Mouse (Mus musculus): Measurements from ENCODE around the gene Tmem132c. TPM values are rescaled to one million over a fixed set of nuclear protein-coding genes. Genes with fewer than 3 reads are reported as not detected.

Tmem132c gene
- polyA plus RNA-seq, 1 experiment from 2014 or later = 3.5 TPM

DNA sequence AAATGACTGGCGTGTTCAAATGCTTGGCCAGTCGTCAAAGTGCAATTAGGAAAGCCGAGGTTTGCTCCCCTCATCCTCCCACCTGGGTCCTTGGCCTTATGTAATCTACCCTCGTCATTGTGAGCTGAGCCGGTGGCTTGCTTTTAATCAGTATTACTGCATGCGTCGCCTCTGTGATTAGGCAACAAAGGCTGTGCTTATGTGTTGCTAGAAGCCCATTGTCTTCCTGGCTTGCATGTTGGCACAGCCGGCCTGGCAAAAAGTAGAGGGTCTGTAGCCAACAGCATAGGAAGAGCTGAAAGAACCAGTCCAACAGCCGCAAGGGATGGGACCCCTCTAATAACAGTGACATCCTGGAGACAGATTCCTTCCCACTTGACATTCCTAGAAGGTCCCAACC lies 239.3 kb downstream of the Tmem132c start:
- 70% methylated on average over 9 of the region's 9 CpGs for WGBS (ENCODE audit: insufficient replicate concordance)

GRCm38 (mm10) chr5:127481416-127481815 lies 239.8 kb downstream of the Tmem132c start:
- Histone ChIP-seq H3K4me2 (no peak overlapping the region), H3K27me3 (ENCODE audit: control insufficient read depth, insufficient read depth, low read length) (no peaks in the 10 kb centered on the region), H3K4me3 (ENCODE audit: low read depth, low read length) (no peak overlapping the region), H3K27ac (ENCODE audit: low read depth, low read length) (no peak overlapping the region), H3K4me1 (ENCODE audit: control insufficient read depth, insufficient read depth, low read length) (peaks cover 2% of the 10 kb centered on the region; the same call in 1 of the 2 replicates), H3K9me3 (replicated peaks; ENCODE audit: control insufficient read depth, low read length) (no peaks in the 10 kb centered on the region), H3K9ac (ENCODE audit: low read depth, low read length) (no peak overlapping the region), H3K36me3 (ENCODE audit: control insufficient read depth, insufficient read depth, low read length) (no peaks in the 10 kb centered on the region)
- ATAC-seq (replicated peaks; ENCODE audit: insufficient number of reproducible peaks, low FRiP score, low TSS enrichment) = no peak
- 23% methylated on average over 5 of the region's 5 CpGs for WGBS (ENCODE audit: insufficient replicate concordance)

More for the DNA sequence above, 239.3 kb downstream of the Tmem132c start:
- no peaks in the 10 kb centered on the region for H3K27me3 ChIP-seq (ENCODE audit: control insufficient read depth, insufficient read depth, low read length)
- ATAC-seq (replicated peaks; ENCODE audit: insufficient number of reproducible peaks, low FRiP score, low TSS enrichment) = no peak
- no peaks in the 10 kb centered on the region for H3K36me3 ChIP-seq (ENCODE audit: control insufficient read depth, insufficient read depth, low read length)
- H3K9ac ChIP-seq (ENCODE audit: low read depth, low read length) = no peak overlapping the region
- no peak overlapping the region for H3K27ac ChIP-seq (ENCODE audit: low read depth, low read length)
- H3K4me1 ChIP-seq (ENCODE audit: control insufficient read depth, insufficient read depth, low read length) = peaks cover 2% of the 10 kb centered on the region; the same call in 1 of the 2 replicates
- no peaks in the 10 kb centered on the region for H3K9me3 ChIP-seq (replicated peaks; ENCODE audit: control insufficient read depth, low read length)
- no peak overlapping the region for H3K4me3 ChIP-seq (ENCODE audit: low read depth, low read length)
- H3K4me2 ChIP-seq = no peak overlapping the region

DNA sequence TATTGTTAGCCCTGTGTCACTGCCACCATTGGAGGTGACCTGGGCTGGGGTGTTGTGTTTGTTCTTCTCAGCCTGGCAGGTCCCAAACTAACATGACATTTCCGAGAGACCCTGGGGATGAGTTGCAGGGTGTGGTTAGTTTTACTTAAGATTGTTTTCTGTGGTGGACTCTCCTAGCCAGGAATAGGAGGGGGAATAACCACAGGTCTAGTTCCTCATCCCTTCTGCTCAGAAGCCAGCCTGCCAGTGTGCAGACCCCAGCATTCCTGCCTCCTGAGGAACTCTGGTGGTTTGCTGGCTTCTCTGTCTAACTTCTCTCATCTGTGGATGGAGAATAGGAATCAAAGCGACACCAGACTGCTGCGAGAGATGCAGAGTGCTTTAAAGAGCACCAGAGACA lies 240.7 kb downstream of the Tmem132c start:
- H3K4me2 ChIP-seq = no peak overlapping the region
- no peaks in the 10 kb centered on the region; the same call in 1 of the 2 replicates for H3K9me3 ChIP-seq (replicated peaks; ENCODE audit: control insufficient read depth, low read length)
- ATAC-seq (replicated peaks; ENCODE audit: insufficient number of reproducible peaks, low FRiP score, low TSS enrichment) = no peak
- no peak overlapping the region for H3K9ac ChIP-seq (ENCODE audit: low read depth, low read length)
- peaks cover 2% of the 10 kb centered on the region; the same call in 1 of the 2 replicates for H3K4me1 ChIP-seq (ENCODE audit: control insufficient read depth, insufficient read depth, low read length)
- 70% methylated on average over 3 of the region's 3 CpGs for WGBS (ENCODE audit: insufficient replicate concordance)
- no peak overlapping the region for H3K27ac ChIP-seq (ENCODE audit: low read depth, low read length)
- H3K4me3 ChIP-seq (ENCODE audit: low read depth, low read length) = no peak overlapping the region
- H3K36me3 ChIP-seq (ENCODE audit: control insufficient read depth, insufficient read depth, low read length) = no peaks in the 10 kb centered on the region
- no peaks in the 10 kb centered on the region for H3K27me3 ChIP-seq (ENCODE audit: control insufficient read depth, insufficient read depth, low read length)

- H3K9ac ChIP-seq (ENCODE audit: low read depth, low read length) = no peak overlapping the region
- no peak overlapping the region for H3K4me2 ChIP-seq
- no peaks in the 10 kb centered on the region; the same call in 1 of the 2 replicates for H3K9me3 ChIP-seq (replicated peaks; ENCODE audit: control insufficient read depth, low read length)
- no peak overlapping the region for H3K27ac ChIP-seq (ENCODE audit: low read depth, low read length)
- no peak overlapping the region for H3K4me3 ChIP-seq (ENCODE audit: low read depth, low read length)
- peaks cover 2% of the 10 kb centered on the region; the same call in 1 of the 2 replicates for H3K4me1 ChIP-seq (ENCODE audit: control insufficient read depth, insufficient read depth, low read length)
- no peak for ATAC-seq (replicated peaks; ENCODE audit: insufficient number of reproducible peaks, low FRiP score, low TSS enrichment)
- 49% methylated on average over 8 of the region's 8 CpGs for WGBS (ENCODE audit: insufficient replicate concordance)
- no peaks in the 10 kb centered on the region for H3K36me3 ChIP-seq (ENCODE audit: control insufficient read depth, insufficient read depth, low read length)
- no peaks in the 10 kb centered on the region for H3K27me3 ChIP-seq (ENCODE audit: control insufficient read depth, insufficient read depth, low read length)
Measured at GRCm38 (mm10) chr5:127483955-127484659, 242.5 kb downstream of the Tmem132c start.

GRCm38 (mm10) chr5:127484813-127485486 lies 243.3 kb downstream of the Tmem132c start:
- H3K27ac ChIP-seq (ENCODE audit: low read depth, low read length) = no peak overlapping the region
- 65% methylated on average over 13 of the region's 13 CpGs for WGBS (ENCODE audit: insufficient replicate concordance)

GRCm38 (mm10) chr5:127487190-127487589 lies 245.6 kb downstream of the Tmem132c start:
- Histone ChIP-seq H3K4me2 (no peak overlapping the region), H3K9me3 (replicated peaks; ENCODE audit: control insufficient read depth, low read length) (no peaks in the 10 kb centered on the region; the same call in 1 of the 2 replicates), H3K27ac (ENCODE audit: low read depth, low read length) (no peak overlapping the region), H3K4me1 (ENCODE audit: control insufficient read depth, insufficient read depth, low read length) (peaks cover 2% of the 10 kb centered on the region; the same call in 1 of the 2 replicates), H3K36me3 (ENCODE audit: control insufficient read depth, insufficient read depth, low read length) (no peaks in the 10 kb centered on the region), H3K27me3 (ENCODE audit: control insufficient read depth, insufficient read depth, low read length) (no peaks in the 10 kb centered on the region), H3K4me3 (ENCODE audit: low read depth, low read length) (no peak overlapping the region), H3K9ac (ENCODE audit: low read depth, low read length) (no peak overlapping the region)
- ATAC-seq (replicated peaks; ENCODE audit: insufficient number of reproducible peaks, low FRiP score, low TSS enrichment) = no peak
- WGBS (ENCODE audit: insufficient replicate concordance) = 74% methylated on average over 6 of the region's 6 CpGs

More at GRCm38 (mm10) chr5:127484813-127485486, 243.3 kb downstream of the Tmem132c start:
- peaks cover 2% of the 10 kb centered on the region; the same call in 1 of the 2 replicates for H3K4me1 ChIP-seq (ENCODE audit: control insufficient read depth, insufficient read depth, low read length)
- no peak overlapping the region for H3K9ac ChIP-seq (ENCODE audit: low read depth, low read length)
- no peak overlapping the region for H3K4me2 ChIP-seq
- H3K27me3 ChIP-seq (ENCODE audit: control insufficient read depth, insufficient read depth, low read length) = no peaks in the 10 kb centered on the region
- H3K4me3 ChIP-seq (ENCODE audit: low read depth, low read length) = no peak overlapping the region
- ATAC-seq (replicated peaks; ENCODE audit: insufficient number of reproducible peaks, low FRiP score, low TSS enrichment) = no peak
- H3K9me3 ChIP-seq (replicated peaks; ENCODE audit: control insufficient read depth, low read length) = no peaks in the 10 kb centered on the region; the same call in 1 of the 2 replicates
- H3K36me3 ChIP-seq (ENCODE audit: control insufficient read depth, insufficient read depth, low read length) = no peaks in the 10 kb centered on the region

- H3K4me2 ChIP-seq = no peak overlapping the region
- no peaks in the 10 kb centered on the region for H3K36me3 ChIP-seq (ENCODE audit: control insufficient read depth, insufficient read depth, low read length)
- ATAC-seq (replicated peaks; ENCODE audit: insufficient number of reproducible peaks, low FRiP score, low TSS enrichment) = no peak
- H3K9me3 ChIP-seq (replicated peaks; ENCODE audit: control insufficient read depth, low read length) = no peaks in the 10 kb centered on the region; the same call in 1 of the 2 replicates
- H3K27me3 ChIP-seq (ENCODE audit: control insufficient read depth, insufficient read depth, low read length) = no peaks in the 10 kb centered on the region
- WGBS (ENCODE audit: insufficient replicate concordance) = 87% methylated on average over 13 of the region's 13 CpGs
- no peak overlapping the region for H3K9ac ChIP-seq (ENCODE audit: low read depth, low read length)
- peaks cover 2% of the 10 kb centered on the region; the same call in 1 of the 2 replicates for H3K4me1 ChIP-seq (ENCODE audit: control insufficient read depth, insufficient read depth, low read length)
- H3K27ac ChIP-seq (ENCODE audit: low read depth, low read length) = no peak overlapping the region
- H3K4me3 ChIP-seq (ENCODE audit: low read depth, low read length) = no peak overlapping the region
Measured at GRCm38 (mm10) chr5:127488666-127489065, 247.1 kb downstream of the Tmem132c start.

DNA sequence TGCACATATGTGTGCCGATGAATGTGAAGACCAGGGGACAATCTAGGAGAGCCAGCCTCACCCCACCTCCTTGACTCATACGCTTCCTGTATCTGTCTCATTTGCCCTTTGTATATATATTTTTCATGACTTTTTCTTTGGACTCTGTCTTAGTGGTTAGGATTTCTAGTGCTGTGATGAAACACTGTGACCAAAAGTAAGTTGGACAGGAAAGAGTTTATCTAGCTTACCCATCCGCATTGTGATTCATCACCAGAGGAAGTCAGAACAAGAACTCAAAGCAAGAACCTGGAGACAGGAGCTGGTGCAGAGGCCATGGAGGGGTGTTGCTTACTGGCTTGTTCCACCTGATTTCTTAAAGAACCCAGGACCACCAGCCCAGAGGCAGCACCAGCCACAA lies 250.1 kb downstream of the Tmem132c start:
- Histone ChIP-seq H3K9me3 (replicated peaks; ENCODE audit: control insufficient read depth, low read length) (no peaks in the 10 kb centered on the region; the same call in 1 of the 2 replicates), H3K9ac (ENCODE audit: low read depth, low read length) (no peak overlapping the region), H3K4me3 (ENCODE audit: low read depth, low read length) (no peak overlapping the region), H3K36me3 (ENCODE audit: control insufficient read depth, insufficient read depth, low read length) (no peaks in the 10 kb centered on the region), H3K4me2 (no peak overlapping the region), H3K4me1 (ENCODE audit: control insufficient read depth, insufficient read depth, low read length) (no peaks in the 10 kb centered on the region), H3K27ac (ENCODE audit: low read depth, low read length) (no peak overlapping the region), H3K27me3 (ENCODE audit: control insufficient read depth, insufficient read depth, low read length) (no peaks in the 10 kb centered on the region)
- no peak for ATAC-seq (replicated peaks; ENCODE audit: insufficient number of reproducible peaks, low FRiP score, low TSS enrichment)
- 81% methylated on average over 3 of the region's 3 CpGs for WGBS (ENCODE audit: insufficient replicate concordance)
